Mouse (Mus musculus): ENCODE measurements at regions not wholly inside any gene's neighbourhood (a gene's known extent, or its start where the extent isn't known, plus 50 kb on each side); places are given as distances from the start of the nearest gene placed in this dataset.

GRCm38 (mm10) chr3:4895811-4896210 is 854.8 kb upstream of the Gm8797 start:
- TF ChIP-seq CTCF (IDR thresholded peaks at IDR 0.05; ENCODE audit: borderline replicate concordance, insufficient read depth, low read depth, low read length) (no peak), POLR2A (IDR thresholded peaks at IDR 0.05; ENCODE audit: borderline replicate concordance, insufficient read depth, low read length) (no peak)

Measured in cerebellum, adult 2 months (tissue).